Mouse (Mus musculus): ENCODE measurements around the gene Tst. TPM values are rescaled to one million over a fixed set of nuclear protein-coding genes. Genes with fewer than 3 reads are reported as not detected.

Gene Tst
- 361 and 363 TPM in 2 replicates for polyA plus RNA-seq (2015; fragmentation: Nextera tagmentation; extraction: Ambion mirVana)

DNA sequence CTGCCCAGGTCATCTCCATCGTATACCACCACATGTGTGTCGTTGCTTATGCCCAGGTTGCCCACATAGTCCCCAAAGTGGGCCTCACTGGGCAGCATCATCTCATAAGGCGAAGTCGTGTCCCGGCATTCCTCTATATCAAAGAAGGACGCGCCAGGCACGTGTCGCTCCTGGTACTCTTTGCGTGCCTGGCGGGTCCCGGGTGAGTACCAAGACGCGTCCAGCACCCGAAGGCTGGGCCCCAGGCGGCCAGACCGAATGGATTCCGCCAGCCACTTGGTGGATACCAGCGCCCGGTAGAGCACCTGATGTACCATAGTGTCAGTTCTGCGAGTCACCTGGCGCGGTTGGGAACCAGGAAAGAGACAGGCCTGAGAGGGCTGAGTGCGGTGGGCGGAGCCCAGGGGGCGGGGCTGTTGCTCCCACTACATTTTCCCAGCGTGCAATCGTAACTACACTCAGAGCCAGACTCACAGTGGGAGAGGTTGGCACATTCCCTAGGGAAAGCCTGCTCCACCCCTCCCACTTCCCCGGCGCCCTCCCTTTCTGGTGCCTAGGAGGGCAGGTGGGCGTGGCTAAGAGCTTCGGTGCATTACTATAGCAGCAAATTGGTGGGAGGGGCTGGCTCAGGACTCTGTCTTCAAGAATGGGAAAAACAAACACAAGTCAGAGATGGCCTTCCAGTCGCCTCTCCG, at the start of gene Tst:
TSS of gene Tst (minus strand) at position 391 of the 695 bp plus-strand sequence.
- Histone ChIP-seq H3K4me1 (ENCODE audit: insufficient read depth) (peaks cover 81% of the 10 kb centered on the region), H3K9ac (replicated peaks) (peak within 1 kb of the TSS; percentile 93), H3K27ac (ENCODE audit: low read depth) (peak within 1 kb of the TSS; percentile 100), H3K4me3 (ENCODE audit: low read depth, low read length) (peak within 1 kb of the TSS; percentile 89), H3K27me3 (ENCODE audit: insufficient read depth, low read length) (no peaks in the 10 kb centered on the region), H3K36me3 (replicated peaks; ENCODE audit: insufficient read depth, low read length) (peaks cover 5% of the 10 kb centered on the region; the same call in 1 of the 2 replicates), H3K9me3 (ENCODE audit: low read length) (no peaks in the 10 kb centered on the region), H3K4me2 (ENCODE audit: low read depth, low read length) (peak within 1 kb of the TSS; percentile 84)
- peak; percentile 16; the same call in 1 of the 2 replicates for TF ChIP-seq EP300 (IDR thresholded peaks at IDR 0.05; ENCODE audit: low read depth)
- no peak for TF ChIP-seq CTCF (IDR thresholded peaks at IDR 0.05; ENCODE audit: low read depth)
- ATAC-seq, result peak; percentile 70
- 2% methylated on average over 33 of the region's 34 CpGs for WGBS (ENCODE audit: insufficient replicate concordance)
- peak; percentile 92 for DNase-seq

GRCm38 (mm10) chr15:78455168-78455567, 49.5 kb upstream of the Tst start:
- H3K9ac ChIP-seq (replicated peaks), result no peak overlapping the region
- H3K36me3 ChIP-seq (replicated peaks; ENCODE audit: insufficient read depth, low read length), result peaks cover 6% of the 10 kb centered on the region; the same call in 1 of the 2 replicates
- WGBS (ENCODE audit: insufficient replicate concordance), result 38% methylated on average over 4 of the region's 4 CpGs
- no peak overlapping the region for H3K4me3 ChIP-seq (ENCODE audit: low read depth, low read length)
- H3K4me2 ChIP-seq (ENCODE audit: low read depth, low read length), result no peak overlapping the region
- H3K9me3 ChIP-seq (ENCODE audit: low read length), result no peaks in the 10 kb centered on the region
- H3K27me3 ChIP-seq (ENCODE audit: insufficient read depth, low read length), result no peaks in the 10 kb centered on the region
- ATAC-seq, result no peak
- no peak for TF ChIP-seq EP300 (IDR thresholded peaks at IDR 0.05; ENCODE audit: low read depth)
- no peak for TF ChIP-seq CTCF (IDR thresholded peaks at IDR 0.05; ENCODE audit: low read depth)
- no peak for DNase-seq
- H3K27ac ChIP-seq (ENCODE audit: low read depth), result 0 out of 2 replicates have a peak overlapping the region, but pooled peaks have one; percentile 9
- H3K4me1 ChIP-seq (ENCODE audit: insufficient read depth), result peaks cover 5% of the 10 kb centered on the region; the same call in 1 of the 2 replicates

GRCm38 (mm10) chr15:78452929-78453328, 47.2 kb upstream of the Tst start:
- WGBS (ENCODE audit: insufficient replicate concordance), result 71% methylated on average over 3 of the region's 3 CpGs

GRCm38 (mm10) chr15:78451201-78451600, 45.5 kb upstream of the Tst start:
- WGBS (ENCODE audit: insufficient replicate concordance), result 63% methylated on average over 2 of the region's 2 CpGs
- H3K9me3 ChIP-seq (ENCODE audit: low read length), result no peaks in the 10 kb centered on the region
- H3K4me2 ChIP-seq (ENCODE audit: low read depth, low read length), result no peak overlapping the region
- no peak overlapping the region for H3K9ac ChIP-seq (replicated peaks)
- no peaks in the 10 kb centered on the region for H3K27me3 ChIP-seq (ENCODE audit: insufficient read depth, low read length)
- H3K4me3 ChIP-seq (ENCODE audit: low read depth, low read length), result no peak overlapping the region
- ATAC-seq, result no peak
- peaks cover 17% of the 10 kb centered on the region for H3K4me1 ChIP-seq (ENCODE audit: insufficient read depth)
- no peak overlapping the region for H3K27ac ChIP-seq (ENCODE audit: low read depth)
- no peak for DNase-seq
- TF ChIP-seq EP300 (IDR thresholded peaks at IDR 0.05; ENCODE audit: low read depth), result no peak
- no peak for TF ChIP-seq CTCF (IDR thresholded peaks at IDR 0.05; ENCODE audit: low read depth)
- peaks cover 6% of the 10 kb centered on the region for H3K36me3 ChIP-seq (replicated peaks; ENCODE audit: insufficient read depth, low read length)

More at GRCm38 (mm10) chr15:78452929-78453328, 47.2 kb upstream of the Tst start:
- Histone ChIP-seq H3K36me3 (replicated peaks; ENCODE audit: insufficient read depth, low read length) (peaks cover 6% of the 10 kb centered on the region; the same call in 1 of the 2 replicates), H3K27ac (ENCODE audit: low read depth) (no peak overlapping the region), H3K4me1 (ENCODE audit: insufficient read depth) (peaks cover 17% of the 10 kb centered on the region), H3K9me3 (ENCODE audit: low read length) (no peaks in the 10 kb centered on the region), H3K4me2 (ENCODE audit: low read depth, low read length) (no peak overlapping the region), H3K27me3 (ENCODE audit: insufficient read depth, low read length) (no peaks in the 10 kb centered on the region), H3K9ac (replicated peaks) (no peak overlapping the region), H3K4me3 (ENCODE audit: low read depth, low read length) (no peak overlapping the region)
- TF ChIP-seq EP300 (IDR thresholded peaks at IDR 0.05; ENCODE audit: low read depth) (no peak), CTCF (IDR thresholded peaks at IDR 0.05; ENCODE audit: low read depth) (no peak)
- ATAC-seq, result no peak
- no peak for DNase-seq

DNA sequence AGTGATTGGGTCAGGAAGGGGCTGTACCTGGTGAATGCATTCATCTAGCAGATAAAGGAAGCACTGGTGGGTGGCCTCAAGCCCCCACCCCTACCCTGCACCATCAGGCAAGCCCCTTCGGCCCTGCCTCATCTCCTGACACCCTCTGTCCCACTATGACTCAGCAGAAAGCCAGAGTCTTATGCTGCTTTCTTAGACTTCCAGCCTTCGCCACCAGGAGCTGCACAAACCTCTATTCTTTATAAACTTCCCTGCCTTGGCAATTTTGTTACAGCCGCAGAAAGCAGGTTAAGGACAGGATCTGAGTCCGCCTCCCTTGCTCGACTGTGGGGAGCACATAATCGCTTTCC, 44.7 kb upstream of the Tst start:
- 75% methylated on average over 6 of the region's 6 CpGs for WGBS (ENCODE audit: insufficient replicate concordance)
- Histone ChIP-seq H3K27me3 (ENCODE audit: insufficient read depth, low read length) (no peaks in the 10 kb centered on the region), H3K4me1 (ENCODE audit: insufficient read depth) (peaks cover 17% of the 10 kb centered on the region), H3K9me3 (ENCODE audit: low read length) (no peaks in the 10 kb centered on the region), H3K4me3 (ENCODE audit: low read depth, low read length) (no peak overlapping the region), H3K4me2 (ENCODE audit: low read depth, low read length) (no peak overlapping the region), H3K9ac (replicated peaks) (no peak overlapping the region), H3K27ac (ENCODE audit: low read depth) (0 out of 2 replicates have a peak overlapping the region, but pooled peaks have one; percentile 2), H3K36me3 (replicated peaks; ENCODE audit: insufficient read depth, low read length) (peaks cover 6% of the 10 kb centered on the region)
- DNase-seq (no peak), ATAC-seq (peak; percentile 1; the same call in 1 of the 2 replicates)
- TF ChIP-seq EP300 (IDR thresholded peaks at IDR 0.05; ENCODE audit: low read depth) (no peak), CTCF (IDR thresholded peaks at IDR 0.05; ENCODE audit: low read depth) (0 out of 2 replicates have a peak, but pooled peaks have one; percentile 5)

DNA sequence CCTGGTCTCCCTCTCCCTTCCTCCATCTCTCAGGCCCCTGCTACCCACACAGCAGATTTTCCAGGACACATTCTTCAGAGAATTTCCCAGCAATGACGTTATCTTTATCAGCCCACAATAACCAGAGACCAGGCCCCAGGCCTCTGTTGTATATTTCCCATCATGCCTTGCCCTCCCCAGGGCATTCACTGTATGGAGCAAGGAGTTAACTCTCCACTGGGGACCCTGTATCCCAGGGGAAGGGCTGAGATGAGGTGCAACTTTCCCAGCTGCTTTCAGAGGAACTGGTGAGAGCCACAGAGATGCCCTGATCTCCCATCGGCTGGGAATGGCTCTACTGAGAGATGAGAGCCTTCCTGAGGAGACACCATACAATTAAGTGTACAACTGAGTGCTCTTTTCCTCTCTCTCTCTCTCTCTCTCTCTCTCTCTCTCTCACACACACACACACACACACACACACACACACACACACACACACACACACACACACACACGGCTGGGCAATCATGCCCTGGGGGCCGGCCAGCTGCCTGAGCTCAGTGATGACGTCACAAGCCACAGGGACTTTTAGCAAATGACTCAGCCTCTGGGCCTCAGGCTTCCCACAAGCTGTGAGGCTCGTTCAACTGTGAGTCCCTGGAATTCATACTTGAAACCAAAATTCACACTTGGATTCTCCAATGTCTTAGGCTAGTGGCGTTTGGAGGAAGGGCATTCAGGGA, 44.1 kb upstream of the Tst start:
- DNase-seq (peak; percentile 72), ATAC-seq (peak; percentile 61)
- Histone ChIP-seq H3K27ac (ENCODE audit: low read depth) (peak overlapping the region; percentile 19), H3K36me3 (replicated peaks; ENCODE audit: insufficient read depth, low read length) (peaks cover 6% of the 10 kb centered on the region), H3K4me3 (ENCODE audit: low read depth, low read length) (no peak overlapping the region), H3K4me1 (ENCODE audit: insufficient read depth) (peaks cover 17% of the 10 kb centered on the region), H3K27me3 (ENCODE audit: insufficient read depth, low read length) (no peaks in the 10 kb centered on the region), H3K4me2 (ENCODE audit: low read depth, low read length) (no peak overlapping the region), H3K9me3 (ENCODE audit: low read length) (no peaks in the 10 kb centered on the region), H3K9ac (replicated peaks) (no peak overlapping the region)
- 22% methylated on average over 7 of the region's 7 CpGs for WGBS (ENCODE audit: insufficient replicate concordance)
- TF ChIP-seq EP300 (IDR thresholded peaks at IDR 0.05; ENCODE audit: low read depth) (no peak), CTCF (IDR thresholded peaks at IDR 0.05; ENCODE audit: low read depth) (no peak)
